Mouse (Mus musculus) E14TG2a.4 (cell line): ENCODE data around the gene Nppb.

Source experiments
- H3K27me3 ChIP-seq: 2 replicates; pipeline ENCODE4 v1.6.1; 2014; ENCODE audit warnings: low read length, control low read depth; ENCODE audit not compliant: insufficient read depth
- H3K36me3 ChIP-seq: 2 replicates; pipeline ENCODE4 v1.6.1; 2014; ENCODE audit warnings: low read length, control low read depth; ENCODE audit not compliant: insufficient read depth
- H3K4me1 ChIP-seq: replicated peaks from 2 replicates; pipeline ENCODE4 v1.6.1; 2014; ENCODE audit warnings: low read depth, low read length, control low read depth
- H3K4me3 ChIP-seq: replicated peaks from 2 replicates; pipeline ENCODE4 v1.5.1; 2014; ENCODE audit warnings: mild to moderate bottlenecking, low read length
- H3K9me3 ChIP-seq: 2 replicates; pipeline ENCODE4 v1.6.1; 2014; ENCODE audit warnings: low read length, control low read depth
- CTCF ChIP-seq: conservative IDR thresholded peaks from 2 replicates; pipeline ENCODE4 v1.5.1; 2014; ENCODE audit warnings: low read length
- NANOG ChIP-seq: IDR thresholded peaks from 2 replicates; pipeline ENCODE4 v1.6.1; 2014; ENCODE audit warnings: borderline replicate concordance, low read length, mixed read lengths
- POU5F1 ChIP-seq: IDR thresholded peaks from 2 replicates; pipeline ENCODE4 v1.6.1; 2014; ENCODE audit warnings: low read length, borderline replicate concordance

Nppb gene

GRCm38 (mm10) chr4:147995311-147995710 lies 9.7 kb downstream of the Nppb start:
- TF ChIP-seq POU5F1 (no peak), CTCF (no peak), NANOG (no peak)
- no peaks in the 10 kb centered on the region for H3K9me3 ChIP-seq
- H3K4me3 ChIP-seq: no peak overlapping the region
- no peaks in the 10 kb centered on the region for H3K36me3 ChIP-seq
- no peaks in the 10 kb centered on the region for H3K27me3 ChIP-seq
- peaks cover 40% of the 10 kb centered on the region for H3K4me1 ChIP-seq

- Histone ChIP-seq H3K4me3 (no peak within 1 kb of the TSS), H3K9me3 (no peaks in the 10 kb centered on the region), H3K36me3 (peaks cover 41% of the 10 kb centered on the region), H3K27me3 (no peaks in the 10 kb centered on the region), H3K4me1 (peaks cover 35% of the 10 kb centered on the region)
- TF ChIP-seq NANOG (no peak), POU5F1 (no peak), CTCF (no peak)
These were observed 14.7 kb downstream of the Nppb start, which contains the start of gene Nppa for GRCm38 (mm10) chr4:148000202-148000772. Nppa (plus strand) TSS chr4:148000722.

- Histone ChIP-seq H3K36me3 (peaks cover 50% of the 10 kb centered on the region), H3K9me3 (no peaks in the 10 kb centered on the region), H3K4me3 (no peak overlapping the region), H3K27me3 (no peaks in the 10 kb centered on the region), H3K4me1 (peaks cover 35% of the 10 kb centered on the region)
- TF ChIP-seq CTCF (no peak), POU5F1 (no peak), NANOG (no peak)
These were observed 15.6 kb downstream of the Nppb start for GRCm38 (mm10) chr4:148001013-148001789.

GRCm38 (mm10) chr4:148001866-148002265 lies 16.3 kb downstream of the Nppb start:
- Histone ChIP-seq H3K4me1 (peaks cover 34% of the 10 kb centered on the region), H3K27me3 (no peaks in the 10 kb centered on the region), H3K36me3 (peaks cover 56% of the 10 kb centered on the region), H3K9me3 (no peaks in the 10 kb centered on the region), H3K4me3 (no peak overlapping the region)
- no peak for TF ChIP-seq NANOG
- no peak for TF ChIP-seq POU5F1
- no peak for TF ChIP-seq CTCF

GRCm38 (mm10) chr4:148004361-148004760 lies 18.8 kb downstream of the Nppb start:
- peaks cover 81% of the 10 kb centered on the region for H3K36me3 ChIP-seq
- no peaks in the 10 kb centered on the region for H3K27me3 ChIP-seq
- H3K4me3 ChIP-seq: no peak overlapping the region
- TF ChIP-seq NANOG (no peak), POU5F1 (no peak), CTCF (no peak)
- H3K4me1 ChIP-seq: peaks cover 16% of the 10 kb centered on the region
- no peaks in the 10 kb centered on the region for H3K9me3 ChIP-seq

GRCm38 (mm10) chr4:148008412-148008811 lies 22.8 kb downstream of the Nppb start:
- peaks cover 100% of the 10 kb centered on the region for H3K36me3 ChIP-seq
- TF ChIP-seq POU5F1 (no peak), CTCF (peak; percentile 11; the same call in 1 of the 2 replicates)
- peaks cover 5% of the 10 kb centered on the region; the same call in 1 of the 2 replicates for H3K4me1 ChIP-seq
- H3K4me3 ChIP-seq: no peak overlapping the region
- H3K27me3 ChIP-seq: no peaks in the 10 kb centered on the region
- H3K9me3 ChIP-seq: no peaks in the 10 kb centered on the region

- Histone ChIP-seq H3K4me1 (peaks cover 5% of the 10 kb centered on the region; the same call in 1 of the 2 replicates), H3K27me3 (no peaks in the 10 kb centered on the region), H3K9me3 (no peaks in the 10 kb centered on the region), H3K36me3 (peaks cover 100% of the 10 kb centered on the region), H3K4me3 (no peak overlapping the region)
- TF ChIP-seq CTCF (no peak), POU5F1 (no peak), NANOG (no peak)
These were observed 24.1 kb downstream of the Nppb start for GRCm38 (mm10) chr4:148009641-148010040.

GRCm38 (mm10) chr4:148011332-148011731 lies 25.7 kb downstream of the Nppb start:
- Histone ChIP-seq H3K4me3 (no peak overlapping the region), H3K36me3 (peaks cover 100% of the 10 kb centered on the region), H3K4me1 (peaks cover 7% of the 10 kb centered on the region; the same call in 1 of the 2 replicates), H3K9me3 (no peaks in the 10 kb centered on the region), H3K27me3 (no peaks in the 10 kb centered on the region)
- no peak for TF ChIP-seq POU5F1

GRCm38 (mm10) chr4:148012216-148012615 lies 26.6 kb downstream of the Nppb start:
- peaks cover 15% of the 10 kb centered on the region; the same call in 1 of the 2 replicates for H3K4me1 ChIP-seq
- H3K36me3 ChIP-seq: peaks cover 100% of the 10 kb centered on the region
- TF ChIP-seq POU5F1 (no peak), NANOG (no peak), CTCF (no peak)
- H3K27me3 ChIP-seq: no peaks in the 10 kb centered on the region
- H3K9me3 ChIP-seq: no peaks in the 10 kb centered on the region
- H3K4me3 ChIP-seq: no peak overlapping the region

- Histone ChIP-seq H3K27me3 (no peaks in the 10 kb centered on the region), H3K4me3 (no peak overlapping the region), H3K9me3 (no peaks in the 10 kb centered on the region), H3K36me3 (peaks cover 100% of the 10 kb centered on the region), H3K4me1 (0 out of 2 replicates have a peak, but pooled peaks cover 13% of the 10 kb centered on the region)
- peak; percentile 87 for TF ChIP-seq CTCF
- no peak for TF ChIP-seq POU5F1
- TF ChIP-seq NANOG: no peak
These were observed 29.8 kb downstream of the Nppb start for GRCm38 (mm10) chr4:148015418-148015817.
